14 mouse cellular contexts compared by ENCODE assay signal in the genomic region with DNA sequence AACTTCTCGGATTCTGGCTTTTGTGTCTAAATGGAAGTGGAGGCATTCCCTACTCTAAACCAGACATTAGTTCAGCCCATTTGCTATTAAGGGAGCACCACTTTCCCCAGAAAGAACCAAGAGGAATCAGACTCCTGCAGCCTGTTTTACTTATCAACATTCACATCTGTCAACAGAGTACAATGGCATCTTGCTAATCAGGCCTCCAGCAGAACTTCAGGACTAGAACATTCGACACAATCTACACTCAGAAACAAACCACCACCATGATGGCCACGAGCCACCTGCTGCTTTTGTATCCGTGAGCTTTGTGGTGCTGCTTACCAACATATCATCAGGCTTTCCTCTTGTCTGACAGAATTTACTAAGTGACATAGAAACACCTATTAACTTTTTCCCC. TPM values are rescaled to one million over a fixed set of nuclear protein-coding genes. Genes with fewer than 3 reads are reported as not detected.
DNase-seq lines count a peak whose midpoint lies in the region; ATAC-seq and TF ChIP-seq lines count a peak whose summit lies in the region.
"Had no signal": no experiment of that assay in that cellular context is flagged by ENCODE, and none has a peak within 500 bp of the region (broad histone marks: within the 10 kb centered on the region; RNA-seq: fewer than 3 reads in every experiment).

No protein-coding gene starts in this region.

- no peaks in the 10 kb centered on the region for H3K9me3 ChIP-seq in MEL (replicated peaks; ENCODE audit: insufficient read depth, low read length)
- no peaks in the 10 kb centered on the region for H3K9me3 ChIP-seq in liver, embryonic 14.5 days (ENCODE audit: control insufficient read depth, low read length)
- H3K9me3 ChIP-seq: heart, embryonic 15.5 days; stomach, embryonic 15.5 days had no signal

- H3K4me2 ChIP-seq in liver, embryonic 14.5 days (ENCODE audit: low read depth), result peak overlapping the region; percentile 18; the same call in 1 of the 2 replicates
- H3K4me2 ChIP-seq: heart, embryonic 15.5 days; stomach, embryonic 15.5 days had no signal

- peak; percentile 77; the same call in 1 of the 2 replicates for ATAC-seq in liver, embryonic 14.5 days (ENCODE audit: insufficient read depth)
- ATAC-seq: hindbrain, embryonic 16.5 days had no signal

- peaks cover 13 to 15% of the 10 kb centered on the region in 2 experiments for H3K4me1 ChIP-seq in MEL (ENCODE audit: control insufficient read depth in 1 of 2, insufficient read depth in 2 of 2, low read length in 2 of 2)
- H3K4me1 ChIP-seq in liver, embryonic 14.5 days (replicated peaks; ENCODE audit: control insufficient read depth in 2 of 2, insufficient read depth in 2 of 2, low read length in 1 of 2), result peaks cover 10 to 29% of the 10 kb centered on the region in 2 experiments

- 22% methylated on average over 4 of the region's 4 CpGs for WGBS in liver, embryonic 14.5 days (ENCODE audit: insufficient replicate concordance)

- DNase-seq in layer of hippocampus, adult 2 months (ENCODE audit: low spot score in 2 of 2), result no peak
- no peak for DNase-seq in layer of hippocampus, adult 8-10 months (ENCODE audit: low spot score in 2 of 2)
- peak; percentile 65 for DNase-seq in MEL (ENCODE audit: low read depth, low spot score)
- peak; percentile 54 for DNase-seq in c-Kit-positive CD71-positive TER-119-negative erythroid progenitor cells, embryonic 14.5 days (ENCODE audit: low read depth)
- no peak for DNase-seq in liver, embryonic 14.5 days (ENCODE audit: low read depth in 3 of 3, low spot score in 3 of 3)
- no peak for DNase-seq in adrenal gland, adult 2 months
- no peak for DNase-seq in thymus, adult 18-20 months
- DNase-seq: cerebellum, adult 11-12 months; lung, adult 18-20 months; spleen, adult 18-20 months; thymus, postnatal 14 days had no signal

- no peak for TF ChIP-seq POLR2A in MEL (IDR thresholded peaks at IDR 0.05; ENCODE audit: control insufficient read depth in 1 of 2, insufficient read depth in 1 of 2, low read depth in 1 of 2, low read length in 2 of 2, poor library complexity in 1 of 2)

- H3K27me3 ChIP-seq in MEL (ENCODE audit: control insufficient read depth in 1 of 2, insufficient read depth in 2 of 2, low read length in 2 of 2), result no peaks in the 10 kb centered on the region
- H3K27me3 ChIP-seq in liver, embryonic 14.5 days (ENCODE audit: control insufficient read depth, insufficient read depth, low read length), result no peaks in the 10 kb centered on the region
- H3K27me3 ChIP-seq: heart, embryonic 15.5 days; stomach, embryonic 15.5 days had no signal

- TF ChIP-seq RAD21 in MEL (IDR thresholded peaks at IDR 0.05; ENCODE audit: low read depth, low read length), result no peak

- H3K79me2 ChIP-seq in MEL (ENCODE audit: control insufficient read depth, insufficient read depth, low read length, poor library complexity), result peaks cover 2% of the 10 kb centered on the region; the same call in 1 of the 2 replicates

- peak; percentile 72 to 76 for TF ChIP-seq EP300 in MEL (IDR thresholded peaks at IDR 0.05; ENCODE audit: low read depth in 1 of 2, low read length in 2 of 2)
- TF ChIP-seq EP300 in liver, embryonic 14.5 days (IDR thresholded peaks at IDR 0.05; ENCODE audit: low read depth), result peak; percentile 72

- H3K9ac ChIP-seq in MEL (ENCODE audit: control insufficient read depth, low read depth, low read length, poor library complexity, severe bottlenecking), result no peak overlapping the region
- no peak overlapping the region for H3K9ac ChIP-seq in liver, embryonic 14.5 days (replicated peaks)
- H3K9ac ChIP-seq: heart, embryonic 15.5 days; stomach, embryonic 15.5 days had no signal

- H3K36me3 ChIP-seq in MEL (ENCODE audit: control insufficient read depth in 1 of 2, insufficient read depth in 2 of 2, low read length in 2 of 2), result peaks cover 0 to 24% of the 10 kb centered on the region in 2 experiments; a peak in 2 of 4 replicates
- no peaks in the 10 kb centered on the region for H3K36me3 ChIP-seq in liver, embryonic 14.5 days (replicated peaks; ENCODE audit: control insufficient read depth, insufficient read depth, low read depth)
- H3K36me3 ChIP-seq: stomach, embryonic 15.5 days had no signal

- no peak overlapping the region for H3K4me3 ChIP-seq in layer of hippocampus, adult 2 months
- H3K4me3 ChIP-seq in MEL (ENCODE audit: control insufficient read depth in 1 of 2, insufficient read depth in 1 of 2, low read depth in 2 of 2, low read length in 2 of 2), result no peak overlapping the region
- H3K4me3 ChIP-seq in liver, embryonic 14.5 days (ENCODE audit: insufficient read depth in 1 of 2, low read depth in 2 of 2, low read length in 2 of 2), result no peak overlapping the region
- H3K4me3 ChIP-seq: heart, embryonic 15.5 days; stomach, embryonic 15.5 days had no signal

- peak overlapping the region; percentile 67 for H3K27ac ChIP-seq in layer of hippocampus, adult 2 months
- no peak overlapping the region for H3K27ac ChIP-seq in MEL (ENCODE audit: control insufficient read depth, low read depth, low read length)
- no peak overlapping the region for H3K27ac ChIP-seq in liver, embryonic 14.5 days

- no peak for TF ChIP-seq CTCF in layer of hippocampus, adult 2 months (conservative IDR thresholded peaks at IDR 0.05)
- no peak for TF ChIP-seq CTCF in MEL (IDR thresholded peaks at IDR 0.05 in 2 of 3, conservative IDR thresholded peaks at IDR 0.05 in 1 of 3; ENCODE audit: control insufficient read depth in 1 of 3, insufficient read depth in 1 of 3, low read depth in 2 of 3, low read length in 3 of 3, poor library complexity in 1 of 3, severe bottlenecking in 1 of 3)
- TF ChIP-seq CTCF in liver, embryonic 14.5 days (IDR thresholded peaks at IDR 0.05; ENCODE audit: low read depth), result no peak

TF ChIP-seq in MEL, 35 proteins besides CTCF, POLR2A, EP300 and RAD21:
- TF ChIP-seq CHD2 (IDR thresholded peaks at IDR 0.05; ENCODE audit: low read length) (no peak), POLR2AphosphoS2 (IDR thresholded peaks at IDR 0.05; ENCODE audit: low read length) (no peak), RCOR1 (IDR thresholded peaks at IDR 0.05; ENCODE audit: low read depth, low read length) (no peak), ETS1 (IDR thresholded peaks at IDR 0.05; ENCODE audit: low read depth, low read length) (0 out of 2 replicates have a peak, but pooled peaks have one; percentile 42), GATA1 (IDR thresholded peaks at IDR 0.05; ENCODE audit: low read depth, low read length) (peak; percentile 78), TAL1 (IDR thresholded peaks at IDR 0.05; ENCODE audit: low read length) (peak; percentile 72), SMC3 (IDR thresholded peaks at IDR 0.05; ENCODE audit: low read depth, low read length) (no peak), TCF12 (IDR thresholded peaks at IDR 0.05; ENCODE audit: low read depth, low read length) (peak; percentile 89), ELF1 (IDR thresholded peaks at IDR 0.05; ENCODE audit: low read depth, low read length) (no peak), ZNF384 (IDR thresholded peaks at IDR 0.05; ENCODE audit: low read depth, low read length) (no peak), USF1 (IDR thresholded peaks at IDR 0.05; ENCODE audit: low read depth, low read length) (no peak), UBTF (IDR thresholded peaks at IDR 0.05; ENCODE audit: borderline replicate concordance, insufficient read depth, low read depth, low read length) (no peak), ZC3H11A (IDR thresholded peaks at IDR 0.05; ENCODE audit: low read depth, low read length) (no peak), MAZ (IDR thresholded peaks at IDR 0.05; ENCODE audit: low read depth, low read length) (no peak), MYB (IDR thresholded peaks at IDR 0.05; ENCODE audit: low read depth, low read length) (no peak), MEF2A (IDR thresholded peaks at IDR 0.05; ENCODE audit: extremely low read depth, insufficient replicate concordance, low read depth, low read length, poor library complexity, severe bottlenecking) (no peak)

RNA-seq across cellular contexts. Expression of a gene that starts 23.3 kb away (rescaled TPM):
- 10 to 100 TPM; 30.1 to 31.9 TPM for total RNA-seq in layer of hippocampus, adult 2 months (2021)
- total RNA-seq in layer of hippocampus, adult 8-10 months (2022), result 10 to 100 TPM; 28.0 to 43.8 (median 32.3) TPM
- total RNA-seq in MEL (2012; rRNA removed), result 1.6 and 2.7 TPM in 2 replicates
- 1 to 10 TPM in 1 of 2 experiments, not detected in 1; 3.1 TPM for polyA plus RNA-seq in MEL (2012; ENCODE audit: insufficient read depth in 1 of 2, insufficient read length in 2 of 2, low read depth in 1 of 2, low replicate concordance in 2 of 2, missing spikeins in 1 of 2)
- 1.4 and 1.7 TPM in 2 replicates for polyA plus RNA-seq in liver, embryonic 14.5 days (2012; rRNA removed)
- polyA plus RNA-seq in liver, embryonic 14.5 days (2014; fragmentation: Nextera tagmentation; extraction: Ambion mirVana), result 3.6 and 4.9 TPM in 2 replicates
- total RNA-seq in adrenal gland, adult 2 months (2021), result 10 to 100 TPM; 13.4 to 18.6 TPM
- polyA plus RNA-seq in adrenal gland, adult 2 months (2012; rRNA removed), result 7.1 and 15.5 TPM in 2 replicates

Comparison
In these comparisons a context has a peak if more than half of its experiments do, and no peak if none do; other contexts are left out.
1. DNase-seq: peak in MEL (single experiment) and c-Kit-positive CD71-positive TER-119-negative erythroid progenitor cells, embryonic 14.5 days (single experiment); none in layer of hippocampus, adult 2 months (0 of 2), layer of hippocampus, adult 8-10 months (0 of 2), liver, embryonic 14.5 days (0 of 3), adrenal gland, adult 2 months (single experiment) and thymus, adult 18-20 months (0 of 2).